Mouse (Mus musculus) frontal cortex, postnatal 10 days (tissue): ENCODE measurements around the gene Pigc.

Source experiments
- DNase-seq, 2 experiments: peaks; one replicate each; pipeline ENCODE4 v3.0.0; 2022; ENCODE audit warnings: low spot score in 2 of 2, mixed read lengths in 1 of 2

The Pigc gene

GRCm38 (mm10) chr1:161976255-161977182 is 7.5 kb downstream of the Pigc start:
- peak; percentile 46 to 71 for DNase-seq

GRCm38 (mm10) chr1:161977331-161977730 is 8.3 kb downstream of the Pigc start:
- no peak for DNase-seq

- DNase-seq = no peak
These were observed 9.3 kb downstream of the Pigc start for GRCm38 (mm10) chr1:161978173-161978700.

GRCm38 (mm10) chr1:161979536-161979935 is 10.6 kb downstream of the Pigc start, which contains the start of gene 4930558K02Rik:
TSS of gene 4930558K02Rik (minus strand) at chr1:161979636.
- no peak for DNase-seq

GRCm38 (mm10) chr1:161980046-161980445 is 11.1 kb downstream of the Pigc start:
- no peak for DNase-seq

- DNase-seq = no peak
These were observed 11.8 kb downstream of the Pigc start for GRCm38 (mm10) chr1:161980626-161981298.

- DNase-seq = no peak
These were observed 14.5 kb downstream of the Pigc start for GRCm38 (mm10) chr1:161983451-161983850.

GRCm38 (mm10) chr1:161983979-161984566 is 15.1 kb downstream of the Pigc start:
- DNase-seq = no peak

GRCm38 (mm10) chr1:161990684-161991578 is 21.9 kb downstream of the Pigc start:
- DNase-seq = no peak

- no peak for DNase-seq
These were observed 22.9 kb downstream of the Pigc start for GRCm38 (mm10) chr1:161991846-161992245.

- DNase-seq = no peak
These were observed 23.4 kb downstream of the Pigc start for GRCm38 (mm10) chr1:161992389-161992788.

GRCm38 (mm10) chr1:161998781-161999180 is 29.8 kb downstream of the Pigc start:
- DNase-seq = no peak

GRCm38 (mm10) chr1:161999338-161999737 is 30.4 kb downstream of the Pigc start:
- no peak for DNase-seq

GRCm38 (mm10) chr1:161999882-162000371 is 30.9 kb downstream of the Pigc start:
- DNase-seq = peak; percentile 63 to 66

- no peak for DNase-seq
These were observed 32.3 kb downstream of the Pigc start for GRCm38 (mm10) chr1:162001328-162001727.

GRCm38 (mm10) chr1:162003729-162004517 is 34.9 kb downstream of the Pigc start:
- DNase-seq = no peak

GRCm38 (mm10) chr1:162004518-162004780 is 35.5 kb downstream of the Pigc start:
- DNase-seq = no peak

GRCm38 (mm10) chr1:162004821-162005770 is 36.1 kb downstream of the Pigc start:
- DNase-seq = peak in 1 of 2 experiments; percentile 22

- DNase-seq = no peak
These were observed 37.1 kb downstream of the Pigc start for GRCm38 (mm10) chr1:162006109-162006508.
